Mouse (Mus musculus) c-Kit-positive CD71-positive TER-119-positive erythroid progenitor cells, embryonic 14.5 days (primary cell): ENCODE measurements at regions not wholly inside any gene's neighbourhood (a gene's known extent, or its start where the extent isn't known, plus 50 kb on each side); places are given as distances from the start of the nearest gene placed in this dataset.

Source experiments
- DNase-seq: peaks from one replicate; pipeline ENCODE4 v3.0.0-alpha.2; 2013; ENCODE audit warnings: low spot score

GRCm38 (mm10) chr6:116901816-116902215 lies 185.1 kb upstream of the Tmem72 start:
- DNase-seq, result no peak

GRCm38 (mm10) chr6:116902371-116902770 lies 185.7 kb upstream of the Tmem72 start:
- DNase-seq, result no peak

GRCm38 (mm10) chr6:116906426-116907172 lies 189.9 kb upstream of the Tmem72 start:
- DNase-seq, result no peak

- no peak for DNase-seq
These were observed 193.9 kb upstream of the Tmem72 start for GRCm38 (mm10) chr6:116910607-116911006.

DNA sequence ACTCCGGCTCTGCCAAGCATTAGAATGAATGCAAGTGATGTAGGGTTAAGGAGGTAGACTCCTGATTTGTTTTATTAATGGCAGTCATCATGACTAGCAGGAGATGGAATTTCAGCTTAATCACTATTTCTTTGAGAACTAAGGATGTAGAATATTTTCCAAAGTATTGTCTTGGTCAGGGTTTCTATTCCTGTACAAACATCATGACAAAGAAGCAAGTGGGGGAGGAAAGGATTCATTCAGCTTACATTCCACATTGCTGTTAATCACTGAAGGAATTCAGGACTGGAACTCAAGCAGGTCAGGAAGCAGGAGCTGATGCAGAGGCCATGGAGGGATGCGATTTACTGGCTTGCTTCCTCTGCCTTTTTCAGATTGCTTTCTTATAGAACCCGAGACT lies 195.4 kb upstream of the Tmem72 start:
- no peak for DNase-seq

DNA sequence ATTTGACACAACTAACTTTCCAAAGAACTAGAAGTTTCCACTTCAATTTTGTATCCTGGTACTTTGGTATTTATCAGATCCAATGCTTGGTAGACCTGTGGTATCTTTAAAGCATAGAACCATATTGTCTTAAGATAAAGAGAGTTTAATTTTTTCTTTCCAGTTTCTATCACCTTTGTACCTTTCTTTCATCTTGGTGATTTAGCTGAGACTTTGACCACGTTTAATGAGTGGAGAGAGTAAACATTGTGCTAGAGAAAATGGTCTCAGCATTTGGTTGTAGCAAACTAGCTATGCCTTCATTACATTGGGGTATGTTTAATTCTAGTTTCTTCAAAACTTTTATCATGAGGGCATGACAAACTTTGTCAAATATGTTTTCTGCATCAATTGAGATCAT lies 197.4 kb upstream of the Tmem72 start:
- no peak for DNase-seq

- DNase-seq, result no peak
These were observed 218.3 kb upstream of the Tmem72 start for GRCm38 (mm10) chr6:116935024-116935423.

DNA sequence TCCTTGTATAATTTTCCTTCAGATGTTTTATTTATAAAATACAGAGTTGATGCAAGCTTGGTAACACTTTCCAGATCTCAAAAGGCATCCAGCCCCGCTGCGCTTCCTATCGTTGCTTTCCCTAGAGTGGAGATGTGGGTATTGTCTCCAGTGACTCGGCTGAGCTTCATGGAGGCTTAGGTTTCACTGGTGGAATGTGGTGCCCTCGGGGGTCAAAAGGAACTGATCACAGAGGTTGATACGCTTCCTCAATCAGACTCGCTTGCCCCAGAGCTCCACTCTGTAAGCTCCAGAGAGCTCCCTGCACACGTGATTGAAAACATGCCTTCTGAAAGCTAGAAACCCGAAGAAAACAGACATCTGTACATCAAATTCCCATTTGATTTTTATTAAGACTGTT lies 224.9 kb upstream of the Tmem72 start:
- no peak for DNase-seq

DNA sequence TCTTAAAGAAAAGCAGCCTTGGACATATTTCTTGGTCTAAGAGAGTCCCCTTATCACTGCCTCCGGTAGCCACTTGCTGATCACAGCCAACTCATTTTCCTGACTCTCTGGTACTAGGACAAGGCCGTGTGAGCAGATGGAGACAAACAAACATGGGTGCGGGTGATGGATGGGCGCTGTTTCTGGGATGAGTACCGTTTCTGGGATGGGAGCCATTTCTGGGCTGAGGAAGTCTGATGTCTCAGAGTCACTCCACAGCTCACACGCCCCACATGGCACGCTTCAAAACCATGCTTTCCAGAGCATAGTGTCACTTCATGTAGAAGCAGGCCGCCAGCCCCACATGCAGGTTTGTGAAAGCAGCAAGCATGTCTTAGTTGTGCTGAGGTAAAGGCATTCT lies 225.6 kb upstream of the Cxcl12 start:
- no peak for DNase-seq

DNA sequence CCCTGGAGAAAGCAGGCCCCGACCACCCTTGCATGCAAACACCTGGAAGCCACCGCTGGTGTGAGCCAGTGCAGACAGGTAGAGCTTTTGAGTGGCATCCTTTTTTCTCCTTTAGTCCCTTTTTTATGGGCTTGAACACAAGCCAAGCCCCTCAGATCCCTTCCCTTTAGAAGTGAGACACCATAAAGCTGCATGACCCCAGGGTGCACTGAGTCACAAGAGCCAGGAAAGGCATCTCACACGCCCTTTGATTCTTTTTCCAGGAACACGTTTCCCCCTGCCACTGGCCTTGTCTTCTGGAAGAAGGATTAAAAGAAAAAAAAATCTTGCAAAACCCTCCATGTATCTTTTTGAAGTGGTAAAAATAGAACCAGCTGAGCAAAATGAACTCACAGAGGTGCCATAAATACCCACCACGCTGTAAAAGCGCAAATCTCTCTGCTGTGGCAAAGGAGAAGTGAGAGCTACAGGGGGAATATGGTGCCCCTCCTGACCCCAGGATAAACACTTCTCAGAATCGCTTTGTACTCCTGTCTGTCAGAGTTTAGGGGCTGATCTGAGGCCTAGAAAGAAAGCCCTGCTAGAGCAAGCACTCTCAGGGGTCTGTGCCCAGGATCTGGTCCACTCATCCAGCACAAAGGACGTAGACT lies 222.1 kb upstream of the Cxcl12 start:
- DNase-seq, result no peak

DNA sequence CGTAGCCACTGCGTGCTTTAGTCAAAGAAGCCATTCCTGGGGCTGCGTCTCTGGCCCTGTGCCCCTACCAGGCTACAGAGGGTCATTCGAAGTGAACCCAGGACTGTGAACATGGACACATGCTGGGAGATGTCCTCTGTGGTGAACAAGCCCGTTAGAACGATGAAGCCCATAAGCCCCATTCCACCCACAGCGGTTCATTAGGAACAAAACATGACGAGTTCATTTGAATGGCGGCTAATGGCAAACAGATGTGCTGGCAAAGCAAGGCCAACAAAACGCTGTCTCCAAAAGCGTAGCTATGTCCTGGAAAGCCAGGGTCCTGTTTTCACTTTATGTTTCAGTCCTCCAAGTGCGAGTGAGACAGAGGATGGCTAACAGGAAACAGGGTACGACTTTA lies 208.7 kb upstream of the Cxcl12 start:
- no peak for DNase-seq

- no peak for DNase-seq
These were observed 207.7 kb upstream of the Cxcl12 start for GRCm38 (mm10) chr6:116960641-116961040.

DNA sequence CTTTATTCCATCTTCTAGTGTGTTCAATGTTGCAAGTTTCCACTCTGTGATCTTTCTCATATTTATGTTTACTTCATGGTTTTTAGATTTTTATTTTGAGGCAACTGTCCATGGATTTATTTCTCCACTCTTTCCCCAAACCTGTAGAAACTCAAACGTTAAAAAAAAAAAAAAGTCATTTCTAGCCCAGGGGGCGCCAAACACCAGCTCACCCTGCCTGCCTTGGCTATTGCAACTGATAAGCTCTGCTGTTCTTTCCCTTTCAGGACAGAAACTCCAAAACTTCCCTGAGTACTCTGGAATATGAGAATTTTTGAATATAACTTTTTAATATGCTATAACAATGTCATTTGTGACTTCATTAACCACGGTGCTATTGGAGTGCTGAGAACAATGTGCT lies 201.9 kb upstream of the Cxcl12 start:
- DNase-seq, result no peak

DNA sequence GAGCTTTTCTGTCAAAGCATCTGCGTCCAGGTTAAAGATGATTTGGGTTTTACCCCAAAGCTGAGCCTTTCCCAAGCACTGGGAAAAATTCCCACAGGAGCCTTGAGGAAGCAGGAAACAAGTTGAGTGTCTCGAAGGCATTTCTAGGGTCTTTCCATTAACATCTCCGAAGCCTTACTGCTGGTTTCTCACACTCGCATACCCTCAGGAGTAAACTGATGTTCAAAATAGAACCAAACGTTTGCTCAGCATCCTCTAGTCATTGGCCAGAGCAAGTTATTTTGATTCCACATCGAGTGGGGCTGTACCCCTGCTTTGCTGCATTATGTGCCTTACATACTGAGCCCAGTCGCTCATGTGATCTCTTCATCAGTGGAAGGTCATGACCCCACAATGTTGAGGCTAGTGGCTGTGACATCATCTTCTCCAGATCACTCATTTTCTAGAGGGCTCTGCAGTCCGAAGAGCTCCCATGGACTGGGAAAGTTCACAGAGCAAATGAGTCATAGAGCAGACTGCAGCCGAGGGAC lies 198.9 kb upstream of the Cxcl12 start:
- DNase-seq, result no peak

- no peak for DNase-seq
These were observed 193.5 kb upstream of the Cxcl12 start for GRCm38 (mm10) chr6:116974841-116975240.

DNA sequence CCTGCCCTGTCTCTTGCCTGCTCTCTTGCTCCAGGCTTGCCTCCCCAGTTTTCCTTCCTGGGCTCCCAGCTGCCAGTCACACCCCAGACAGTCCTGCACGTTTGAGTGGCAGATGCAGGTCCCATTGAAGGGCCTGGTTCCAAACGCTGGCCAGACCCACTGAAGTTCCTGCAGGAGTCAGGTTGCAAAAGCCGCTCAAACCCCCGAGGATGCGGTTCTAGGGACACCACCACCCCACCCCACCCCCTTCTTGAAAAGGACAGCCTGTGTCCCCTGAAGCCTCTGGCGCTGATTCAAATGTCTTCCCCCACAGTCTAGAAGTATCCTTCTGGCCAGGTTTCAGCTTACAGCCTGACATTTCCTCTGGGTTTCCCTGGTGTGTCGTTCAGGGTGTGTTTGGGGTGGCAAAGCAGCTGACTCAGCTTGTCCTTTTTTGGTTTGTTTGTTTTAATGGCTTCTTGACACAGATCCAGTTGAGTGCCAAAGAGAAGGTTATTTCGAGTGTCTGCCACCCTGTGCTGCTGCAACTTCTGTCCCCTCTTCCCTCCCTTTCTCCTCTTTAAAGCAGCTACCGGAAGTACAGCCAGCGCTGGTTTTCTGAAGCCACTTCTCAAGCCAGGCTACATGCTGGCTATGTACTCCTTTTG lies 187.9 kb upstream of the Cxcl12 start:
- no peak for DNase-seq

DNA sequence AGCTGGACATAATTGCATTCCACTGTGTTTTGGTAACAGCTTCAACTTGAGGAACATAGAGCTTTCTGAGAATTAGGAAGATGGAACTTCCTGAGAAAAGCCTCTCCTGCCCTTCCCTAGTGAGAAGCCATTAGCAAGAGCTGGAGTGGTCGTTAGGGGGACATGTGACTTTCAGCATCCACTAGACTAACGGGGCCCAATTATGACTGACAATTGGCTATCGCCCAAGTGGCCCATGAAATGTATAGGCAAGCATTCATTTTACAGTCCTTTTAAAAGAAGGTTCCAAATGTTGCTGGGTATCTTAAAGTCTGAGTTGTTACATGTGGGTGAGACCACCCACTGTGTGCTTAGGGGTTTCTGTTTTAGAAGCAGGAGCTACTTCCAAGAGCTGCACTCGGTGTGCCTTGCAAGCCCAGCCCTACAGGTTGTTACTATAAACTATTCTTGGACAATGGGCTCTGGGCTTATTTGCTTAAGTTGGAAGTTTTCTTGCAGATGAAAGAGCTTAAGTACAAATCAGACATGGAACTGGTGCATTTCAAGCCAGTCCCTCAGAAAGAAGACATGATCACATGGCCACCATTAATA lies 183.1 kb upstream of the Cxcl12 start:
- no peak for DNase-seq

GRCm38 (mm10) chr6:116986266-116987000 lies 181.9 kb upstream of the Cxcl12 start:
- no peak for DNase-seq

- no peak for DNase-seq
These were observed 181.1 kb upstream of the Cxcl12 start for GRCm38 (mm10) chr6:116987243-116987642.

- no peak for DNase-seq
These were observed 169.2 kb upstream of the Cxcl12 start for GRCm38 (mm10) chr6:116998948-116999682.

GRCm38 (mm10) chr6:116999940-117000339 lies 168.4 kb upstream of the Cxcl12 start:
- no peak for DNase-seq
